Mouse (Mus musculus) MEL (cell line): ENCODE data around the gene Serpinf1. TPM values are rescaled to one million over a fixed set of nuclear protein-coding genes. Genes with fewer than 3 reads are reported as not detected.

Experiments
- DNase-seq: peaks from one replicate; pipeline ENCODE4 v3.0.0; 2011; ENCODE audit warnings: low read depth, low spot score
- H3K27ac ChIP-seq: 2 replicates; pipeline ENCODE4 v1.5.1; 2012; ENCODE audit warnings: low read depth, mild to moderate bottlenecking, control low read depth, low read length, moderate library complexity; ENCODE audit not compliant: control insufficient read depth
- H3K27me3 ChIP-seq, 2 experiments: fragments of 150-350 bp in 1 of 2; sonication (generic) in 1 of 2; 2 replicates each; pipeline ENCODE4 v1.6.1; 2012; ENCODE audit warnings: low read length in 2 of 2, mild to moderate bottlenecking in 2 of 2, improper control_type of control experiment in 1 of 2, moderate library complexity in 1 of 2; ENCODE audit not compliant: insufficient read depth in 2 of 2, control insufficient read depth in 1 of 2
- H3K36me3 ChIP-seq, 2 experiments: 2 replicates each; pipeline ENCODE4 v1.6.1; 2012 to 2014; ENCODE audit warnings: low read length in 2 of 2, improper control_type of control experiment in 1 of 2, inconsistent platforms in 1 of 2, mild to moderate bottlenecking in 1 of 2; ENCODE audit not compliant: insufficient read depth in 2 of 2, control insufficient read depth in 1 of 2
- H3K4me1 ChIP-seq, 2 experiments: fragments of 150-350 bp in 1 of 2; sonication (generic) in 1 of 2; 2 replicates each; pipeline ENCODE4 v1.6.1; 2012; ENCODE audit warnings: low read length in 2 of 2, improper control_type of control experiment in 1 of 2, mild to moderate bottlenecking in 1 of 2; ENCODE audit not compliant: insufficient read depth in 2 of 2, control insufficient read depth in 1 of 2
- H3K4me3 ChIP-seq, 2 experiments: fragments of 150-350 bp in 1 of 2; sonication (generic) in 1 of 2; 2 replicates each; pipeline ENCODE4 v1.5.1; 2012; ENCODE audit warnings: low read depth in 2 of 2, low read length in 2 of 2, mild to moderate bottlenecking in 2 of 2, moderate library complexity in 2 of 2, control low read depth in 1 of 2, improper control_type of control experiment in 1 of 2; ENCODE audit not compliant: control insufficient read depth in 1 of 2, insufficient read depth in 1 of 2
- H3K79me2 ChIP-seq: 2 replicates; pipeline ENCODE4 v1.6.1; 2012; ENCODE audit warnings: mild to moderate bottlenecking, low read length, moderate library complexity; ENCODE audit not compliant: control insufficient read depth, poor library complexity, insufficient read depth
- H3K9ac ChIP-seq: 2 replicates; pipeline ENCODE4 v1.6.1; 2012; ENCODE audit warnings: low read depth, mild to moderate bottlenecking, control low read depth, low read length, moderate library complexity; ENCODE audit not compliant: control insufficient read depth, poor library complexity, severe bottlenecking
- H3K9me3 ChIP-seq: fragments of 150-350 bp; sonication (generic); replicated peaks from 2 replicates; pipeline ENCODE4 v1.6.1; 2012; ENCODE audit warnings: mild to moderate bottlenecking, low read length, improper control_type of control experiment, moderate library complexity; ENCODE audit not compliant: insufficient read depth
- BHLHE40 ChIP-seq: IDR thresholded peaks from 2 replicates; pipeline ENCODE4 v1.6.1; 2012; ENCODE audit warnings: low read depth, mild to moderate bottlenecking, inconsistent platforms, low read length, improper control_type of control experiment, borderline replicate concordance
- CHD2 ChIP-seq: IDR thresholded peaks from 2 replicates; pipeline ENCODE4 v1.6.1; 2011; ENCODE audit warnings: low read length, improper control_type of control experiment
- CTCF ChIP-seq, 3 experiments: IDR thresholded peaks in 2 of 3; conservative IDR thresholded peaks in 1 of 3; 2 replicates each; pipeline ENCODE4 v1.5.1; 2011 to 2012; ENCODE audit warnings: low read length in 3 of 3, low read depth in 2 of 3, mild to moderate bottlenecking in 2 of 3, improper control_type of control experiment in 1 of 3, inconsistent platforms in 1 of 3, mixed read lengths in 1 of 3, moderate library complexity in 1 of 3; ENCODE audit not compliant: control insufficient read depth in 1 of 3, insufficient read depth in 1 of 3, poor library complexity in 1 of 3, severe bottlenecking in 1 of 3
- EP300 ChIP-seq, 2 experiments: IDR thresholded peaks; 2 replicates each; pipeline ENCODE4 v1.6.1; 2011; ENCODE audit warnings: improper control_type of control experiment in 2 of 2, low read length in 2 of 2, low read depth in 1 of 2, mild to moderate bottlenecking in 1 of 2
- ETS1 ChIP-seq: IDR thresholded peaks from 2 replicates; pipeline ENCODE4 v1.6.1; 2012; ENCODE audit warnings: low read depth, mild to moderate bottlenecking, inconsistent platforms, low read length, improper control_type of control experiment, moderate library complexity
- GABPA ChIP-seq: IDR thresholded peaks from 2 replicates; pipeline ENCODE4 v1.6.1; 2012; ENCODE audit warnings: low read depth, mild to moderate bottlenecking, inconsistent platforms, low read length, improper control_type of control experiment, moderate library complexity
- GATA1 ChIP-seq: IDR thresholded peaks from 2 replicates; pipeline ENCODE4 v1.6.1; 2011; ENCODE audit warnings: low read depth, low read length, improper control_type of control experiment
- HCFC1 ChIP-seq: IDR thresholded peaks from 2 replicates; pipeline ENCODE4 v1.6.1; 2012; ENCODE audit warnings: low read depth, mild to moderate bottlenecking, inconsistent platforms, low read length, improper control_type of control experiment, moderate library complexity
- JUND ChIP-seq: IDR thresholded peaks from 2 replicates; pipeline ENCODE4 v1.6.1; 2011; ENCODE audit warnings: low read depth, mild to moderate bottlenecking, improper control_type of control experiment, low read length
- KAT2A ChIP-seq: conservative IDR thresholded peaks from 2 replicates; pipeline ENCODE4 v1.6.1; 2012; ENCODE audit warnings: low read depth, low read length, improper control_type of control experiment, inconsistent platforms
- MAZ ChIP-seq: IDR thresholded peaks from 2 replicates; pipeline ENCODE4 v1.6.1; 2012; ENCODE audit warnings: low read depth, mild to moderate bottlenecking, inconsistent platforms, low read length, improper control_type of control experiment
- MEF2A ChIP-seq: IDR thresholded peaks from 2 replicates; pipeline ENCODE4 v1.6.1; 2014; ENCODE audit warnings: low read depth, mild to moderate bottlenecking, inconsistent platforms, low read length, improper control_type of control experiment; ENCODE audit not compliant: poor library complexity, insufficient replicate concordance, severe bottlenecking; ENCODE audit errors: extremely low read depth
- MYC ChIP-seq: IDR thresholded peaks from 2 replicates; pipeline ENCODE4 v1.6.1; 2011; ENCODE audit warnings: low read depth, mild to moderate bottlenecking, low read length, improper control_type of control experiment, moderate library complexity
- NELFE ChIP-seq: IDR thresholded peaks from 2 replicates; pipeline ENCODE4 v1.6.1; 2011; ENCODE audit warnings: low read depth, low read length, improper control_type of control experiment
- POLR2A ChIP-seq, 2 experiments: IDR thresholded peaks; 2 replicates each; pipeline ENCODE4 v1.6.1; 2011 to 2012; ENCODE audit warnings: low read length in 2 of 2, mild to moderate bottlenecking in 2 of 2, control low read depth in 1 of 2, improper control_type of control experiment in 1 of 2, low read depth in 1 of 2, moderate library complexity in 1 of 2; ENCODE audit not compliant: control insufficient read depth in 1 of 2, insufficient read depth in 1 of 2, poor library complexity in 1 of 2
- POLR2AphosphoS2 ChIP-seq: IDR thresholded peaks from 2 replicates; pipeline ENCODE4 v1.6.1; 2011; ENCODE audit warnings: low read length, improper control_type of control experiment
- RCOR1 ChIP-seq: IDR thresholded peaks from 2 replicates; pipeline ENCODE4 v1.6.1; 2012; ENCODE audit warnings: low read depth, mild to moderate bottlenecking, inconsistent platforms, low read length, improper control_type of control experiment
- SMC3 ChIP-seq: IDR thresholded peaks from 2 replicates; pipeline ENCODE4 v1.6.1; 2011; ENCODE audit warnings: low read depth, low read length, improper control_type of control experiment
- UBTF ChIP-seq: IDR thresholded peaks from 2 replicates; pipeline ENCODE4 v1.6.1; 2012; ENCODE audit warnings: low read depth, mild to moderate bottlenecking, inconsistent platforms, low read length, improper control_type of control experiment, moderate library complexity, borderline replicate concordance; ENCODE audit not compliant: insufficient read depth
- ZC3H11A ChIP-seq: IDR thresholded peaks from 2 replicates; pipeline ENCODE4 v1.6.1; 2012; ENCODE audit warnings: low read depth, mild to moderate bottlenecking, inconsistent platforms, low read length, improper control_type of control experiment
- polyA plus RNA-seq, 2 experiments: library from polyadenylated mRNA; stranded (reverse) in 1 of 2; unstranded in 1 of 2; fragments of >175 nt in 1 of 2; fragments of >200 nt in 1 of 2; gene quantifications; 2 replicates each; pipeline versions ENCODE4 v1.2.1 to v1.2.4; 2012; ENCODE audit warnings: low replicate concordance in 2 of 2, low read depth in 1 of 2; ENCODE audit not compliant: insufficient read length in 2 of 2, insufficient read depth in 1 of 2, missing spikeins in 1 of 2
- total RNA-seq: library from RNA; depleted of rRNA; stranded (reverse); fragments of 300-350 nt; gene quantifications from 2 replicates; pipeline ENCODE4 v1.2.3, GENCODE M21; 2012

The Serpinf1 gene
- total and polyA plus RNA-seq, 3 experiments = 0.36 TPM; not detected in 2

GRCm38 (mm10) chr11:75439951-75440350 is 17.4 kb upstream of the Serpinf1 start:
- TF ChIP-seq EP300 (IDR thresholded peaks at IDR 0.05; ENCODE audit: low read depth in 1 of 2, low read length in 2 of 2) = no peak
- no peak for TF ChIP-seq UBTF
- no peak overlapping the region for H3K27ac ChIP-seq
- no peaks in the 10 kb centered on the region for H3K79me2 ChIP-seq
- no peak overlapping the region for H3K4me3 ChIP-seq
- no peaks in the 10 kb centered on the region for H3K9me3 ChIP-seq
- DNase-seq = no peak
- H3K9ac ChIP-seq = no peak overlapping the region
- H3K36me3 ChIP-seq = no peaks in the 10 kb centered on the region
- no peaks in the 10 kb centered on the region for H3K27me3 ChIP-seq
- no peaks in the 10 kb centered on the region for H3K4me1 ChIP-seq

- no peaks in the 10 kb centered on the region for H3K27me3 ChIP-seq
- no peaks in the 10 kb centered on the region for H3K79me2 ChIP-seq
- no peaks in the 10 kb centered on the region for H3K9me3 ChIP-seq
- no peak for TF ChIP-seq EP300 (IDR thresholded peaks at IDR 0.05; ENCODE audit: low read depth in 1 of 2, low read length in 2 of 2)
- TF ChIP-seq KAT2A = no peak
- no peak for TF ChIP-seq GABPA
- no peak within 1 kb of the TSS for H3K27ac ChIP-seq
- no peaks in the 10 kb centered on the region for H3K4me1 ChIP-seq
- no peak for DNase-seq
- no peak within 1 kb of the TSS for H3K4me3 ChIP-seq
- H3K9ac ChIP-seq = no peak within 1 kb of the TSS
- H3K36me3 ChIP-seq = no peaks in the 10 kb centered on the region
These were observed 16.9 kb upstream of the Serpinf1 start, which contains the start of gene Serpinf2 for GRCm38 (mm10) chr11:75439363-75439762. Serpinf2 (minus strand) TSS chr11:75439591.

GRCm38 (mm10) chr11:75438804-75439203 is 16.3 kb upstream of the Serpinf1 start:
- no peak for DNase-seq
- H3K79me2 ChIP-seq = no peaks in the 10 kb centered on the region
- no peaks in the 10 kb centered on the region for H3K36me3 ChIP-seq
- H3K9ac ChIP-seq = no peak overlapping the region
- H3K4me1 ChIP-seq = no peaks in the 10 kb centered on the region
- H3K27me3 ChIP-seq = no peaks in the 10 kb centered on the region
- no peak overlapping the region for H3K27ac ChIP-seq
- H3K9me3 ChIP-seq = no peaks in the 10 kb centered on the region
- TF ChIP-seq CTCF (IDR thresholded peaks at IDR 0.05 in 2 of 3, conservative IDR thresholded peaks at IDR 0.05 in 1 of 3; ENCODE audit: control insufficient read depth in 1 of 3, insufficient read depth in 1 of 3, low read depth in 2 of 3, low read length in 3 of 3, poor library complexity in 1 of 3, severe bottlenecking in 1 of 3) = no peak
- TF ChIP-seq RCOR1 = no peak
- no peak for TF ChIP-seq KAT2A
- no peak for TF ChIP-seq JUND
- TF ChIP-seq GATA1 = no peak
- no peak for TF ChIP-seq HCFC1
- TF ChIP-seq SMC3 = no peak
- no peak for TF ChIP-seq ZC3H11A
- TF ChIP-seq CHD2 = no peak
- no peak for TF ChIP-seq ETS1
- no peak for TF ChIP-seq MAZ
- TF ChIP-seq POLR2AphosphoS2 = no peak
- TF ChIP-seq UBTF = no peak
- TF ChIP-seq MEF2A = no peak
- no peak for TF ChIP-seq MYC
- no peak for TF ChIP-seq BHLHE40
- no peak for TF ChIP-seq POLR2A (IDR thresholded peaks at IDR 0.05; ENCODE audit: control insufficient read depth in 1 of 2, insufficient read depth in 1 of 2, low read depth in 1 of 2, low read length in 2 of 2, poor library complexity in 1 of 2)
- TF ChIP-seq NELFE = no peak
- H3K4me3 ChIP-seq = no peak overlapping the region
